Mouse (Mus musculus) forebrain, embryonic 13.5 days (tissue): ENCODE data around the gene Gpx3. TPM values are rescaled to one million over a fixed set of nuclear protein-coding genes. Genes with fewer than 3 reads are reported as not detected.
"Not testable (repeated sequence)": the region's sequence is repeated elsewhere in the genome, so short reads cannot be mapped to it uniquely, and the experiment has no call there.

Source experiments
- ATAC-seq: fragments of 200-750 bp; cut with Nextera tagmentation; 2 replicates; pipeline ENCODE4 v1.8.0; 2017
- H3K27ac ChIP-seq: fragments of 300-500 bp; sonication (generic); 2 replicates; pipeline ENCODE4 v1.5.1; 2015; ENCODE audit warnings: inconsistent platforms, mild to moderate bottlenecking, moderate library complexity
- H3K27me3 ChIP-seq: fragments of 300-500 bp; sonication (generic); 2 replicates; pipeline ENCODE4 v1.6.1; 2015; ENCODE audit warnings: mild to moderate bottlenecking, inconsistent platforms
- H3K36me3 ChIP-seq: fragments of 300-500 bp; sonication (generic); 2 replicates; pipeline ENCODE4 v1.6.1; 2015; ENCODE audit warnings: mild to moderate bottlenecking, inconsistent platforms; ENCODE audit not compliant: poor library complexity, severe bottlenecking
- H3K4me1 ChIP-seq: fragments of 300-500 bp; sonication (generic); 2 replicates; pipeline ENCODE4 v1.6.1; 2015; ENCODE audit warnings: inconsistent platforms
- H3K4me2 ChIP-seq: fragments of 300-500 bp; sonication (generic); 2 replicates; pipeline ENCODE4 v1.6.1; 2015; ENCODE audit warnings: inconsistent platforms, mild to moderate bottlenecking, moderate library complexity
- H3K4me3 ChIP-seq: fragments of 300-500 bp; sonication (generic); 2 replicates; pipeline ENCODE4 v1.5.1; 2015; ENCODE audit warnings: mild to moderate bottlenecking, inconsistent platforms
- H3K9ac ChIP-seq: fragments of 300-500 bp; sonication (generic); 2 replicates; pipeline ENCODE4 v1.6.1; 2015; ENCODE audit warnings: mild to moderate bottlenecking, inconsistent platforms
- H3K9me3 ChIP-seq: fragments of 300-500 bp; sonication (generic); replicated peaks from 2 replicates; pipeline ENCODE4 v1.6.1; 2016; ENCODE audit warnings: inconsistent platforms
- WGBS: fragments of 180-500 bp; shearing (Covaris S2); methylation state at CpG from one replicate; pipeline ENCODE4 v1.1.7; 2015; 5-methylcytosine and 5-hydroxymethylcytosine counted together
- polyA plus RNA-seq: library from polyadenylated mRNA; unstranded; fragments of >200 nt; fragmentation: Nextera tagmentation; extraction: Ambion mirVana; gene quantifications from 2 replicates; pipeline ENCODE4 v1.2.1, GENCODE M21; 2015

Gpx3 gene
- polyA plus RNA-seq, 1 experiment from 2014 or later = 17.9 TPM

GRCm38 (mm10) chr11:54955735-54956480, 53.7 kb downstream of the Gpx3 start:
- Histone ChIP-seq H3K4me3 (peak overlapping the region; percentile 80), H3K36me3 (no peaks in the 10 kb centered on the region), H3K9ac (peak overlapping the region; percentile 81), H3K27me3 (no peaks in the 10 kb centered on the region), H3K4me1 (peaks cover 16% of the 10 kb centered on the region), H3K27ac (peak overlapping the region; percentile 82), H3K9me3 (no peaks in the 10 kb centered on the region), H3K4me2 (peak overlapping the region; percentile 71)
- under 1% methylated on average over 59 of the region's 59 CpGs for WGBS
- peak; percentile 99 for ATAC-seq

- H3K4me3 ChIP-seq = no peak overlapping the region
- H3K9me3 ChIP-seq = no peaks in the 10 kb centered on the region
- peaks cover 16% of the 10 kb centered on the region for H3K4me1 ChIP-seq
- no peak overlapping the region for H3K9ac ChIP-seq
- H3K27me3 ChIP-seq = no peaks in the 10 kb centered on the region
- no peak overlapping the region for H3K4me2 ChIP-seq
- 59% methylated on average over 7 of the region's 7 CpGs for WGBS
- no peaks in the 10 kb centered on the region for H3K36me3 ChIP-seq
- no peak for ATAC-seq
- H3K27ac ChIP-seq = no peak overlapping the region
Measured at GRCm38 (mm10) chr11:54956912-54957311, 54.7 kb downstream of the Gpx3 start.

- H3K27ac ChIP-seq, H3K4me3 ChIP-seq, H3K36me3 ChIP-seq, H3K27me3 ChIP-seq, H3K9me3 ChIP-seq, H3K9ac ChIP-seq, ATAC-seq, H3K4me2 ChIP-seq: not testable (repeated sequence)
- WGBS = 81% methylated on average over 3 of the region's 3 CpGs
- H3K4me1 ChIP-seq = peaks cover 16% of the 10 kb centered on the region
Measured at GRCm38 (mm10) chr11:54957708-54958107, 55.5 kb downstream of the Gpx3 start.

- Histone ChIP-seq H3K36me3 (no peaks in the 10 kb centered on the region), H3K27me3 (no peaks in the 10 kb centered on the region), H3K4me3 (no peak overlapping the region), H3K4me2 (no peak overlapping the region), H3K4me1 (peaks cover 15% of the 10 kb centered on the region), H3K9me3 (no peaks in the 10 kb centered on the region), H3K27ac (no peak overlapping the region), H3K9ac (no peak overlapping the region)
- no peak for ATAC-seq
- whole genome bisulfite sequencing = 67% methylated on average over 3 of the region's 3 CpGs
Measured at GRCm38 (mm10) chr11:54958571-54959073, 56.4 kb downstream of the Gpx3 start.

Other genes starting within 250 kb of the Gpx3 start
- gene Cdc42se2, start 114.8 kb upstream of the Gpx3 start, polyA plus RNA-seq = 204 and 230 TPM in 2 replicates
- 11.6 and 12.5 TPM in 2 replicates for gene Lyrm7, start 41.5 kb upstream of the Gpx3 start, polyA plus RNA-seq
- gene Hint1, start 36.1 kb upstream of the Gpx3 start, polyA plus RNA-seq = 829 and 971 TPM in 2 replicates
- 10.4 and 10.8 TPM in 2 replicates for gene Tnip1, start 60.5 kb downstream of the Gpx3 start, polyA plus RNA-seq
- gene Anxa6, start 131.0 kb downstream of the Gpx3 start, polyA plus RNA-seq = 28.2 and 29.6 TPM in 2 replicates
- 0.23 and 0.43 TPM in 2 replicates for gene Ccdc69, start 175.7 kb downstream of the Gpx3 start, polyA plus RNA-seq
- gene Gm2a, start 195.7 kb downstream of the Gpx3 start, polyA plus RNA-seq = 11.5 and 12.5 TPM in 2 replicates
- not detected in 2 replicates for gene Slc36a3, start 249.3 kb downstream of the Gpx3 start, polyA plus RNA-seq